Mouse (Mus musculus) lung, postnatal 0 days (tissue): ENCODE results near the gene Mtmr12. TPM values are rescaled to one million over a fixed set of nuclear protein-coding genes. Genes with fewer than 3 reads are reported as not detected.
A peak's percentile ranks its signal among the peaks of the same experiment; 100 is the strongest.

ENCODE experiments used
- ATAC-seq: fragments of 200-750 bp; cut with Nextera tagmentation; 2 replicates; pipeline ENCODE4 v1.8.0; 2017; ENCODE audit warnings: moderate library complexity
- DNase-seq: peaks from one replicate; pipeline ENCODE4 v3.0.0-alpha.2; 2016; ENCODE audit warnings: low spot score
- H3K27ac ChIP-seq: fragments of 300-500 bp; sonication (generic); 2 replicates; pipeline ENCODE4 v1.5.1; 2014; ENCODE audit warnings: antibody characterized with exemption, mild to moderate bottlenecking, low read length, mixed read lengths
- H3K27me3 ChIP-seq: fragments of 300-500 bp; sonication (generic); replicated peaks from 2 replicates; pipeline ENCODE4 v1.6.1; 2014; ENCODE audit warnings: low read length, mixed read lengths; ENCODE audit not compliant: insufficient read depth
- H3K36me3 ChIP-seq: fragments of 300-500 bp; sonication (generic); 2 replicates; pipeline ENCODE4 v1.6.1; 2014; ENCODE audit warnings: low read length, mixed read lengths; ENCODE audit not compliant: insufficient read depth
- H3K4me1 ChIP-seq: fragments of 300-500 bp; sonication (generic); 2 replicates; pipeline ENCODE4 v1.6.1; 2014; ENCODE audit warnings: antibody characterized with exemption, low read depth, low read length, mixed read lengths; ENCODE audit not compliant: insufficient read depth
- H3K4me2 ChIP-seq: fragments of 300-500 bp; sonication (generic); replicated peaks from 2 replicates; pipeline ENCODE4 v1.6.1; 2014; ENCODE audit warnings: low read depth, mild to moderate bottlenecking, low read length, moderate library complexity, mixed read lengths
- H3K4me3 ChIP-seq: fragments of 300-500 bp; sonication (generic); 2 replicates; pipeline ENCODE4 v1.5.1; 2014; ENCODE audit warnings: low read depth, low read length
- H3K9ac ChIP-seq: fragments of 300-500 bp; sonication (generic); replicated peaks from 2 replicates; pipeline ENCODE4 v1.6.1; 2014; ENCODE audit warnings: low read depth, mild to moderate bottlenecking
- H3K9me3 ChIP-seq: fragments of 300-500 bp; sonication (generic); 2 replicates; pipeline ENCODE4 v1.6.1; 2016; ENCODE audit warnings: low read length, mixed read lengths
- CTCF ChIP-seq: IDR thresholded peaks from 2 replicates; pipeline ENCODE4 v1.5.1; 2016; ENCODE audit warnings: antibody characterized with exemption, mild to moderate bottlenecking
- EP300 ChIP-seq: IDR thresholded peaks from 2 replicates; pipeline ENCODE4 v1.6.1; 2016; ENCODE audit warnings: antibody characterized with exemption, mild to moderate bottlenecking, control low read depth
- WGBS: fragments of 180-500 bp; shearing (Covaris S2); extraction: QIAGEN DNeasy Blood & Tissue Kit; methylation state at CpG from one replicate; pipeline ENCODE4 v1.1.7; 2014; 5-methylcytosine and 5-hydroxymethylcytosine counted together
- polyA plus RNA-seq: library from polyadenylated mRNA; unstranded; fragments of >200 nt; fragmentation: Nextera tagmentation; extraction: Ambion mirVana; gene quantifications from 2 replicates; pipeline ENCODE4 v1.2.1, GENCODE M21; 2015

Gene Mtmr12
- polyA plus RNA-seq, 1 experiment from 2014 or later: 14.6 TPM

DNA sequence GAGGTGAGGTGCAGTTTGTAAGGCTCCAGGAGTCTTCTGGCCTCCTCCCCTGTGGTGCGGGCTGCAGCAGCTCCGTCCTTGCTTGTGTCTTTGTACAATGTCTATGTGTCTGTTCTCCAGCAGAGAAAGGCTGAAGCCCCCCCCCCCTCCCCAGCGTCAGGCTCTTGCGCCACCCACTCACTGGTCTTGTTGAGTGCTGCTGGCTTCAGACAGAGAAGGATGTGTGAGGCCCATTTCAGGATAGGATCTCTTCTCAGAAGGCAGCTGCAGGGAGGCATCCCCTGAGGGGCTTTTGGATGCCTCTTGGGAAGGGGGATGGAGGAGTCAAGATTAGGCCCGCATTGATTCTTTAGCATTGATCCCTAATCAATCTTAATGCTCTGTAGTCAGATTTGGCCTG is 13.0 kb downstream of the Mtmr12 start:
- no peak for TF ChIP-seq EP300
- TF ChIP-seq CTCF: no peak
- Histone ChIP-seq H3K27ac (0 out of 2 replicates have a peak overlapping the region, but pooled peaks have one; percentile 6), H3K4me3 (no peak overlapping the region), H3K27me3 (no peaks in the 10 kb centered on the region), H3K9ac (no peak overlapping the region), H3K36me3 (no peaks in the 10 kb centered on the region), H3K9me3 (no peaks in the 10 kb centered on the region), H3K4me1 (no peaks in the 10 kb centered on the region; the same call in 1 of the 2 replicates), H3K4me2 (no peak overlapping the region)
- ATAC-seq (no peak), DNase-seq (no peak)
- WGBS: 79% methylated on average over 4 of the region's 5 CpGs

- Histone ChIP-seq H3K4me3 (no peak overlapping the region), H3K9me3 (no peaks in the 10 kb centered on the region), H3K27me3 (no peaks in the 10 kb centered on the region), H3K36me3 (no peaks in the 10 kb centered on the region), H3K4me2 (no peak overlapping the region), H3K4me1 (no peaks in the 10 kb centered on the region; the same call in 1 of the 2 replicates), H3K9ac (no peak overlapping the region), H3K27ac (peak overlapping the region; percentile 66)
- 70% methylated on average over 11 of the region's 11 CpGs for WGBS
- TF ChIP-seq EP300 (peak; percentile 96), CTCF (no peak)
- ATAC-seq (peak; percentile 89), DNase-seq (peak; percentile 80)
Observed at GRCm38 (mm10) chr15:12218583-12219382, 14.0 kb downstream of the Mtmr12 start.

DNA sequence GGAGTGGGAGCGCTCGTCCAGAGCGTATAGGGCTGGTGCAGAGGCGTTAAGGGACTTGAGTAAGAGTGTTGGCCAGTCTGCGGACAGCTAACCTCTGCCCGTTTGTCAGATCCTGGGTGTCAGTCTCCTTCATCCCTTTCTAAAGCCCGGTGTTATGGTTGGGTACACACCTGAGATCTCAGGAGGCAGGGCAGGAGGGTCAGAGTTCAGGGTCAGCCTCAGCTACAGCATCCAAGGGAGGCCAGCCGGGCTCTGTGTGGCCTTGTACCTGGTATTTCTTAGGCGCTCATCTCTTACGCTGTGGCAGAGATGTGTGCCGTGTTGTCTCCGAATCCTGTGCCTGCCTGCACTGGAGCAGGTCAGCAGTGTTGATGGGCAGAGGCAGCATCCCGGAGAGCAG is 16.3 kb downstream of the Mtmr12 start:
- no peaks in the 10 kb centered on the region; the same call in 1 of the 2 replicates for H3K4me1 ChIP-seq
- no peak overlapping the region for H3K27ac ChIP-seq
- H3K9me3 ChIP-seq: no peaks in the 10 kb centered on the region
- H3K36me3 ChIP-seq: no peaks in the 10 kb centered on the region
- no peaks in the 10 kb centered on the region for H3K27me3 ChIP-seq
- H3K4me2 ChIP-seq: no peak overlapping the region
- no peak overlapping the region for H3K4me3 ChIP-seq
- DNase-seq (no peak), ATAC-seq (no peak)
- TF ChIP-seq EP300: no peak
- TF ChIP-seq CTCF: no peak
- no peak overlapping the region for H3K9ac ChIP-seq
- 88% methylated on average over 13 of the region's 13 CpGs for WGBS

DNA sequence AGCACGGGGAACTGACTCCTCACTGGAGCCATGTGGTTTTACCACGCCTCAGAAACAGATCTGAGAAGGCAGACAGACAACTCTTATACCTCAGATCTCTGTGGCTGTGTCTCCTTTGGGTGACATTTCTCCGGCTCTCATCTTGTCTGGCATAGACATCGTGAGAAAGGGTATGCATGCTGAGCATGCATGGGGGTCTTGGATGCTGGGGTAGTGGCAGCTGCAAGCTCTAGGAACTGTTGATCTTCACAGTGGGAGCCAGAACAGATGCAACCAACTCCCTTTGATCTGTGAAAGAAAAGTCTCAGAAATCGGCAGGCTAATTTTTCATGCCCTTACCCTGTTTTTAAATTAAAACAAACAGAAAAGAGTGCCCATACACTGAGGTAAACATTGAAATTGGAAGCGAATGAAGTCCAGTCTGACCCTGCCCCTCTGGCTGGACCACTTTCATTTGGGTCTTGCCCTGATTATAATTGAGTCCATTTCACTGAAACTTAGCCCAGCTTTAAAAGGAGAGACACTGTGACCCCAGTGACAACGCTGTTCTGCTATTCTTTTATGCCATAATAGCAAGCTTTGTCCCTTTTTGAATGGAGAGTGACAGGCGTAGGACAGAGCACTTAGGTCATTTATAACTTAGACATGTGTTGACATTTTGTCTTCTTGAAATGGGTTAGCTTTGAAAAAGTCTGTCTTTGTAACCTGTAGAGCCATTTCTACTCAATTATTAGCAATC is 17.9 kb downstream of the Mtmr12 start:
- Histone ChIP-seq H3K4me2 (no peak overlapping the region), H3K4me1 (no peaks in the 10 kb centered on the region; the same call in 1 of the 2 replicates), H3K4me3 (no peak overlapping the region), H3K9me3 (no peaks in the 10 kb centered on the region), H3K27ac (no peak overlapping the region), H3K9ac (no peak overlapping the region), H3K36me3 (no peaks in the 10 kb centered on the region), H3K27me3 (no peaks in the 10 kb centered on the region)
- DNase-seq (no peak), ATAC-seq (no peak)
- TF ChIP-seq EP300 (no peak), CTCF (no peak)
- 44% methylated on average over 8 of the region's 8 CpGs for WGBS

DNA sequence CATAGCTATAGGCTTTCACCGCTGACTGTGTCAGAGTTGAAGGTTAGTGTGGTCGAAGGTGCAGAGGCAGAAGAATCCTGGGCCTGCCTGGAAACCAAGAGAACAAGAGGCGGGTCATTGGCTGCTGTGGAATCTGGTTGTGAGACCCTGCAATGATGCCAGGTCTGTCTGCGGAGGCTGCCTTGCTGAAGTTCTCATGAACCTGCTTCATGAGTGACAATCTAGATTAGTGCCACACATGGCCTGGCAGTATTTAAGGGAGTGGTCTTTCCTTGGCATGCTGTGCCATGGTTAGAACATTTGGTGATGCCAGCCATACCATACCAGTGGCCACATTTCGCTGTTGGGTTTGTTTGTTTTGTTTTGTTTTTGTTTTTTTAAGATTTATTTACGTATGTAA is 18.6 kb downstream of the Mtmr12 start:
- Histone ChIP-seq H3K9ac (no peak overlapping the region), H3K4me2 (no peak overlapping the region), H3K36me3 (no peaks in the 10 kb centered on the region), H3K4me1 (no peaks in the 10 kb centered on the region; the same call in 1 of the 2 replicates), H3K9me3 (no peaks in the 10 kb centered on the region), H3K4me3 (no peak overlapping the region), H3K27me3 (no peaks in the 10 kb centered on the region), H3K27ac (no peak overlapping the region)
- 86% methylated on average over 6 of the region's 6 CpGs for WGBS
- DNase-seq (no peak), ATAC-seq (no peak)
- TF ChIP-seq CTCF (no peak), EP300 (no peak)

DNA sequence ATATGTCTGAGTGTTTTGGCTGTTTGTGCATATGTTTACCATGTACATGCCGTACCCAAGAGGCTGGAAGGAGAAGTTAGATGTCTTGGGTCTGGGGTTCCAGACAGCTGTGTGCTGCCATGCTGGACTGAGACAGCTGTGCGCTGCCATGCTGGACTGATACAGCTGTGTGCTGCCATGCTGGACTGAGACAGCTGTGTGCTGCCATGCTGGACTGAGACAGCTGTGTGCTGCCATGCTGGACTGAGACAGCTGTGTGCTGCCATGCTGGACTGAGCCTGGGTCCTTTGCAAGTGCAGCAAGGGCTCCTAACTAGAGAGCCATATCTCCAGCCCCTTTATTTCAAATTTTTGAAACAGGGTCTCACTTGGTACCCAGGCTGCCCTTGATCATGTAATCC is 19.4 kb downstream of the Mtmr12 start:
- ATAC-seq: no peak
- WGBS: 85% methylated on average over 2 of the region's 2 CpGs
- TF ChIP-seq CTCF (no peak), EP300 (no peak)
- Histone ChIP-seq H3K9ac (no peak overlapping the region), H3K4me1 (no peaks in the 10 kb centered on the region; the same call in 1 of the 2 replicates), H3K9me3 (no peaks in the 10 kb centered on the region), H3K27me3 (no peaks in the 10 kb centered on the region), H3K36me3 (no peaks in the 10 kb centered on the region), H3K27ac (no peak overlapping the region), H3K4me2 (no peak overlapping the region), H3K4me3 (no peak overlapping the region)
- no peak for DNase-seq
